In the genomic region with DNA sequence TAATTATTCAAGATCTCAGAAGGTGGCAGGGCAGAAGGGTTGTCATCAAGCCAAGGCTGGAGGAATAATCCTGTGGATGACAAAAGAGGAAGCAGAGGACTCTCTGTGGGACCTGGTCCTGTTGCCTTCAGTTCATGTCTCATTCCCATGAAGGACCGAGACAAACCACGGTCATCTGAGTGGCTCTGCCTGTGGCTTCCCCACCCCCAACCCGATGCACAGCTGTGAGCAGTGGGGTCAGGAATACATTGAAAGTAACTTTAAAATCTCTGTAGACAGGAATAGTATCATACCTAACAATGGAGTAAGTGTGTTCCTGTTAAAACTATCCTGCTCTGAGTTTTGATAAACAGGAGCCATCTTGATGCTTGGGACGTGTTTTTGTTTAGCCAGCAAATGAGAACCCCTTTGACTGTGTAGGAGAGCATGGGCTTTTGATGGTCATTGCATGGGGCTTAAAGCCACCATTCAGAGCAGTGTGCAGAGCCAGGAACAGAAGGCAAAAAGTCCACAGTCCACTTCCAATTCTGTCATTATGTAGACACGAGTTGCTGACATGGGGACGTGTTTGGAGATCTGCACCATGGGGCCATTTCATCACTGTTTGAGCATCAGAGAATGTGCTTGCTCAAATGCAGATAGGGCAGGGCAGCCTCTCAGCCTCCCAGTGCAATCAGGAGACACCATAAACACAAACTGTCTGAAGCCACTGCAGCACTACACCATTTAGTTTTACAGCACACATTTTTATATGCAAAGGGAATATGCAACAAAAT, we compare ENCODE assay signal across 8 mouse cellular contexts.
"Had no signal": no experiment of that assay in that cellular context is flagged by ENCODE, and none has a peak within 500 bp of the region (broad histone marks: within the 10 kb centered on the region; RNA-seq: fewer than 3 reads in every experiment).

No protein-coding gene starts in this region.

- H3K4me2 ChIP-seq: lung, embryonic 15.5 days; stomach, embryonic 15.5 days had no signal

- H3K4me3 ChIP-seq: left cerebral cortex, adult 2 months; limb, embryonic 10.5 days; lung, embryonic 15.5 days; stomach, embryonic 15.5 days had no signal

- H3K36me3 ChIP-seq: limb, embryonic 10.5 days; lung, embryonic 15.5 days; stomach, embryonic 15.5 days had no signal

- H3K9ac ChIP-seq: liver, embryonic 14.5 days; lung, embryonic 15.5 days; stomach, embryonic 15.5 days had no signal

- DNase-seq: kidney, adult 8-10 months; right cerebral cortex, postnatal 14 days; thymus, adult 2 months had no signal

- H3K9me3 ChIP-seq: limb, embryonic 10.5 days; lung, embryonic 15.5 days; stomach, embryonic 15.5 days had no signal

- H3K27ac ChIP-seq: left cerebral cortex, adult 2 months; limb, embryonic 10.5 days; liver, embryonic 14.5 days; lung, embryonic 15.5 days; stomach, embryonic 15.5 days had no signal

- H3K27me3 ChIP-seq: lung, embryonic 15.5 days; stomach, embryonic 15.5 days had no signal

- H3K4me1 ChIP-seq: lung, embryonic 15.5 days; stomach, embryonic 15.5 days had no signal
